ENCODE assay signal across 8 mouse cellular contexts in genomic region chr11:45944643-45945156, GRCm38 (mm10). TPM values are rescaled to one million over a fixed set of nuclear protein-coding genes. Genes with fewer than 3 reads are reported as not detected.
DNase-seq lines count a peak whose midpoint lies in the region; ATAC-seq and TF ChIP-seq lines count a peak whose summit lies in the region.

Lsm11 (minus strand) TSS chr11:45944935.

- no peaks in the 10 kb centered on the region for H3K9me3 ChIP-seq in G1E (replicated peaks)
- H3K9me3 ChIP-seq in forebrain, postnatal 0 days (ENCODE audit: low read length) = no peaks in the 10 kb centered on the region
- H3K9me3 ChIP-seq in lung, embryonic 16.5 days (ENCODE audit: control insufficient read depth, low read length) = no peaks in the 10 kb centered on the region

- peak within 1 kb of the TSS; percentile 73 for H3K9ac ChIP-seq in forebrain, postnatal 0 days
- peak within 1 kb of the TSS; percentile 90 for H3K9ac ChIP-seq in lung, embryonic 16.5 days (ENCODE audit: low read length)

- H3K4me2 ChIP-seq in forebrain, postnatal 0 days (ENCODE audit: low read depth) = peak within 1 kb of the TSS; percentile 79
- H3K4me2 ChIP-seq in lung, embryonic 16.5 days (ENCODE audit: low read depth, low read length) = peak within 1 kb of the TSS; percentile 69

- peaks cover 35% of the 10 kb centered on the region for H3K4me1 ChIP-seq in G1E (ENCODE audit: insufficient read depth, low read depth, low read length)
- H3K4me1 ChIP-seq in forebrain, postnatal 0 days (ENCODE audit: insufficient read depth) = peaks cover 9% of the 10 kb centered on the region
- peaks cover 10% of the 10 kb centered on the region for H3K4me1 ChIP-seq in lung, embryonic 16.5 days (replicated peaks; ENCODE audit: control insufficient read depth, insufficient read depth, low read length)

- H3K27ac ChIP-seq in forebrain, postnatal 0 days (ENCODE audit: low read depth, low read length) = peak within 1 kb of the TSS; percentile 58
- H3K27ac ChIP-seq in lung, embryonic 16.5 days (ENCODE audit: low read length) = 0 out of 2 replicates have a peak within 1 kb of the TSS, but pooled peaks have one; percentile 23

- peak; percentile 87 for DNase-seq in G1E (ENCODE audit: low spot score)
- DNase-seq in cerebellum, adult 18-20 months = peak; percentile 94 to 99
- DNase-seq in forebrain, postnatal 0 days = peak; percentile 98
- peak; percentile 94 for DNase-seq in layer of hippocampus, adult 9-10 months (ENCODE audit: low spot score)
- peak; percentile 97 for DNase-seq in ovary, postnatal 10 days (ENCODE audit: low spot score)
- DNase-seq in thymus, postnatal 10 days (ENCODE audit: low spot score in 2 of 2) = peak; percentile 89 to 99

- H3K36me3 ChIP-seq in G1E (replicated peaks) = peaks cover 63% of the 10 kb centered on the region
- H3K36me3 ChIP-seq in forebrain, postnatal 0 days (ENCODE audit: insufficient read depth) = peaks cover 10% of the 10 kb centered on the region; the same call in 1 of the 2 replicates
- peaks cover 2% of the 10 kb centered on the region; the same call in 1 of the 2 replicates for H3K36me3 ChIP-seq in lung, embryonic 16.5 days (ENCODE audit: control insufficient read depth, insufficient read depth, low read length)

- peak; percentile 93 for TF ChIP-seq CTCF in G1E (IDR thresholded peaks at IDR 0.05; ENCODE audit: low read depth, low read length)
- peak; percentile 100 for TF ChIP-seq CTCF in forebrain, postnatal 0 days (IDR thresholded peaks at IDR 0.05; ENCODE audit: low read depth)

- 3% methylated on average over 55 of the region's 55 CpGs for WGBS in forebrain, postnatal 0 days
- WGBS in lung, embryonic 16.5 days = under 1% methylated on average over 47 of the region's 55 CpGs

- H3K27me3 ChIP-seq in G1E (ENCODE audit: insufficient read depth, low read length) = no peaks in the 10 kb centered on the region
- no peaks in the 10 kb centered on the region for H3K27me3 ChIP-seq in forebrain, postnatal 0 days (ENCODE audit: insufficient read depth, low read length)
- H3K27me3 ChIP-seq in lung, embryonic 16.5 days (ENCODE audit: control insufficient read depth, insufficient read depth, low read depth, low read length) = no peaks in the 10 kb centered on the region

- peak within 1 kb of the TSS; percentile 92 for H3K4me3 ChIP-seq in G1E (ENCODE audit: low read depth, low read length)
- H3K4me3 ChIP-seq in forebrain, postnatal 0 days (ENCODE audit: low read depth, low read length) = peak within 1 kb of the TSS; percentile 77
- H3K4me3 ChIP-seq in lung, embryonic 16.5 days (ENCODE audit: low read length) = peak within 1 kb of the TSS; percentile 87

- ATAC-seq in G1E (ENCODE audit: extremely low read depth, insufficient number of reproducible peaks, low FRiP score, poor library complexity, severe bottlenecking) = peak; percentile 84
- ATAC-seq in forebrain, postnatal 0 days = peak; percentile 90
- ATAC-seq in hematopoietic stem cell, adult 5-6 weeks (replicated peaks in 1 of 2; ENCODE audit: insufficient read depth in 1 of 2, low FRiP score in 2 of 2, low TSS enrichment in 1 of 2, low read depth in 1 of 2, poor library complexity in 2 of 2, severe bottlenecking in 2 of 2) = peak; percentile 92 to 96
- peak; percentile 92 for ATAC-seq in lung, embryonic 16.5 days (ENCODE audit: low read depth)

RNA-seq across cellular contexts. Expression of gene Lsm11, which starts in this region (rescaled TPM):
- 4.5 and 6.7 TPM in 2 replicates for total RNA-seq in G1E (2014; fragmentation: Nextera tagmentation)
- 4.4 and 5.3 TPM in 2 replicates for total RNA-seq in G1E (2017)
- polyA plus RNA-seq in G1E (2012) = 24.1 and 38.4 TPM in 2 replicates
- 60.9 and 61.7 TPM in 2 replicates for total RNA-seq in forebrain, postnatal 0 days (2014; rRNA removed)
- polyA plus RNA-seq in forebrain, postnatal 0 days (2015; fragmentation: Nextera tagmentation; extraction: Ambion mirVana) = 14.7 and 23.6 TPM in 2 replicates
- total RNA-seq in hematopoietic stem cell, adult 5-6 weeks (2017) = 4.2 and 4.6 TPM in 2 replicates
- 4.3 and 4.5 TPM in 2 replicates for polyA plus RNA-seq in lung, embryonic 16.5 days (2015; fragmentation: Nextera tagmentation; extraction: Ambion mirVana)

Comparison
In these comparisons a context has a peak if more than half of its experiments do, and no peak if none do; other contexts are left out.
1. Peak in every context shown above with its lines: DNase-seq, ATAC-seq, H3K4me3 ChIP-seq and H3K27ac ChIP-seq.